Mouse (Mus musculus) E14TG2a.4 (cell line): Measurements from ENCODE around the gene Uqcc1.

Experiments used
- H3K27me3 ChIP-seq: 2 replicates; pipeline ENCODE4 v1.6.1; 2014; ENCODE audit warnings: low read length, control low read depth; ENCODE audit not compliant: insufficient read depth
- H3K36me3 ChIP-seq: 2 replicates; pipeline ENCODE4 v1.6.1; 2014; ENCODE audit warnings: low read length, control low read depth; ENCODE audit not compliant: insufficient read depth
- H3K4me1 ChIP-seq: replicated peaks from 2 replicates; pipeline ENCODE4 v1.6.1; 2014; ENCODE audit warnings: low read depth, low read length, control low read depth
- H3K4me3 ChIP-seq: replicated peaks from 2 replicates; pipeline ENCODE4 v1.5.1; 2014; ENCODE audit warnings: mild to moderate bottlenecking, low read length
- H3K9me3 ChIP-seq: 2 replicates; pipeline ENCODE4 v1.6.1; 2014; ENCODE audit warnings: low read length, control low read depth
- CTCF ChIP-seq: conservative IDR thresholded peaks from 2 replicates; pipeline ENCODE4 v1.5.1; 2014; ENCODE audit warnings: low read length
- NANOG ChIP-seq: IDR thresholded peaks from 2 replicates; pipeline ENCODE4 v1.6.1; 2014; ENCODE audit warnings: borderline replicate concordance, low read length, mixed read lengths
- POU5F1 ChIP-seq: IDR thresholded peaks from 2 replicates; pipeline ENCODE4 v1.6.1; 2014; ENCODE audit warnings: low read length, borderline replicate concordance

Uqcc1 gene

GRCm38 (mm10) chr2:155819392-155819448 is 110.9 kb downstream of the Uqcc1 start, which contains the start of gene BC029722:
BC029722 (minus strand) TSS chr2:155819426.
- peaks cover 56% of the 10 kb centered on the region for H3K36me3 ChIP-seq
- no peaks in the 10 kb centered on the region for H3K9me3 ChIP-seq
- TF ChIP-seq POU5F1, result no peak
- TF ChIP-seq NANOG, result no peak
- no peak for TF ChIP-seq CTCF
- H3K27me3 ChIP-seq, result no peaks in the 10 kb centered on the region
- peaks cover 62% of the 10 kb centered on the region for H3K4me1 ChIP-seq
- H3K4me3 ChIP-seq, result peak within 1 kb of the TSS; percentile 90

- peaks cover 52% of the 10 kb centered on the region for H3K36me3 ChIP-seq
- TF ChIP-seq POU5F1 (no peak), CTCF (no peak), NANOG (no peak)
- H3K27me3 ChIP-seq, result no peaks in the 10 kb centered on the region
- H3K4me1 ChIP-seq, result peaks cover 62% of the 10 kb centered on the region
- peak overlapping the region; percentile 90 for H3K4me3 ChIP-seq
- no peaks in the 10 kb centered on the region for H3K9me3 ChIP-seq
Measured at GRCm38 (mm10) chr2:155818596-155819391, 111.3 kb downstream of the Uqcc1 start.

- TF ChIP-seq NANOG (no peak), POU5F1 (no peak), CTCF (no peak)
- Histone ChIP-seq H3K4me1 (peaks cover 56% of the 10 kb centered on the region), H3K4me3 (peak overlapping the region; percentile 90), H3K27me3 (no peaks in the 10 kb centered on the region), H3K36me3 (peaks cover 40% of the 10 kb centered on the region), H3K9me3 (no peaks in the 10 kb centered on the region)
Measured at GRCm38 (mm10) chr2:155817301-155818245, 112.5 kb downstream of the Uqcc1 start.

GRCm38 (mm10) chr2:155816179-155816578 is 113.9 kb downstream of the Uqcc1 start:
- TF ChIP-seq POU5F1 (no peak), NANOG (no peak), CTCF (no peak)
- no peak overlapping the region for H3K4me3 ChIP-seq
- H3K4me1 ChIP-seq, result peaks cover 56% of the 10 kb centered on the region
- H3K9me3 ChIP-seq, result no peaks in the 10 kb centered on the region
- no peaks in the 10 kb centered on the region for H3K27me3 ChIP-seq
- peaks cover 26% of the 10 kb centered on the region for H3K36me3 ChIP-seq

- Histone ChIP-seq H3K27me3 (peaks cover 10% of the 10 kb centered on the region; the same call in 1 of the 2 replicates), H3K9me3 (no peaks in the 10 kb centered on the region), H3K4me1 (peaks cover 54% of the 10 kb centered on the region), H3K4me3 (no peak overlapping the region), H3K36me3 (peaks cover 13% of the 10 kb centered on the region)
- TF ChIP-seq NANOG, result no peak
- TF ChIP-seq CTCF, result no peak
Measured at GRCm38 (mm10) chr2:155814829-155815228, 115.3 kb downstream of the Uqcc1 start.

GRCm38 (mm10) chr2:155812637-155813036 is 117.5 kb downstream of the Uqcc1 start:
- peaks cover 7% of the 10 kb centered on the region for H3K36me3 ChIP-seq
- H3K27me3 ChIP-seq, result peaks cover 22% of the 10 kb centered on the region; the same call in 1 of the 2 replicates
- no peak for TF ChIP-seq POU5F1
- no peak for TF ChIP-seq CTCF
- TF ChIP-seq NANOG, result no peak
- H3K4me3 ChIP-seq, result peak overlapping the region; percentile 57
- H3K9me3 ChIP-seq, result no peaks in the 10 kb centered on the region
- H3K4me1 ChIP-seq, result peaks cover 41% of the 10 kb centered on the region

- TF ChIP-seq POU5F1 (no peak), CTCF (peak; percentile 98), NANOG (no peak)
- Histone ChIP-seq H3K9me3 (no peaks in the 10 kb centered on the region), H3K4me1 (peaks cover 36% of the 10 kb centered on the region)
Measured at GRCm38 (mm10) chr2:155811821-155812396, 118.2 kb downstream of the Uqcc1 start.

GRCm38 (mm10) chr2:155809620-155810019 is 120.5 kb downstream of the Uqcc1 start:
- peak overlapping the region; percentile 70; the same call in 1 of the 2 replicates for H3K4me3 ChIP-seq
- no peak for TF ChIP-seq NANOG
- no peak for TF ChIP-seq POU5F1
- no peak for TF ChIP-seq CTCF
- peaks cover 38% of the 10 kb centered on the region for H3K27me3 ChIP-seq
- no peaks in the 10 kb centered on the region; the same call in 1 of the 2 replicates for H3K36me3 ChIP-seq
- no peaks in the 10 kb centered on the region for H3K9me3 ChIP-seq
- H3K4me1 ChIP-seq, result peaks cover 36% of the 10 kb centered on the region

More at GRCm38 (mm10) chr2:155811821-155812396, 118.2 kb downstream of the Uqcc1 start:
- Histone ChIP-seq H3K4me3 (peak overlapping the region; percentile 57), H3K36me3 (no peaks in the 10 kb centered on the region; the same call in none of the 2 replicates), H3K27me3 (peaks cover 27% of the 10 kb centered on the region; the same call in 1 of the 2 replicates)
